Mouse (Mus musculus) small intestine, adult 2 months (tissue): ENCODE results near the gene Ccdc107. TPM values are rescaled to one million over a fixed set of nuclear protein-coding genes. Genes with fewer than 3 reads are reported as not detected.

Experiments used
- H3K27ac ChIP-seq: fragments of 200-500 bp; 2 replicates; pipeline ENCODE4 v1.5.1; 2012; ENCODE audit warnings: low read depth, low read length, control low read depth, inconsistent platforms; ENCODE audit not compliant: insufficient read depth
- H3K27me3 ChIP-seq: fragments of 200-500 bp; 2 replicates; pipeline ENCODE4 v1.6.1; 2012; ENCODE audit warnings: mild to moderate bottlenecking, moderate library complexity, low read length, inconsistent platforms; ENCODE audit not compliant: control insufficient read depth, insufficient read depth
- H3K36me3 ChIP-seq: fragments of 200-500 bp; 2 replicates; pipeline ENCODE4 v1.6.1; 2012; ENCODE audit warnings: mild to moderate bottlenecking, low read length, control low read depth, inconsistent platforms; ENCODE audit not compliant: control insufficient read depth, insufficient read depth
- H3K4me1 ChIP-seq: fragments of 200-500 bp; 2 replicates; pipeline ENCODE4 v1.6.1; 2012; ENCODE audit warnings: low read length, inconsistent platforms, mixed read lengths; ENCODE audit not compliant: control insufficient read depth, insufficient read depth, insufficient read length
- H3K4me3 ChIP-seq: fragments of 200-500 bp; 2 replicates; pipeline ENCODE4 v1.5.1; 2012; ENCODE audit warnings: low read depth, mild to moderate bottlenecking, control low read depth, inconsistent platforms, low read length, moderate library complexity
- CTCF ChIP-seq: fragments of 200-500 bp; IDR thresholded peaks from 2 replicates; pipeline ENCODE4 v1.5.1; 2012; ENCODE audit warnings: low read depth, mild to moderate bottlenecking, control low read depth, inconsistent platforms, low read length, moderate library complexity, mixed read lengths; ENCODE audit not compliant: insufficient replicate concordance, insufficient read length; ENCODE audit errors: extremely low read depth
- POLR2A ChIP-seq: fragments of 200-500 bp; IDR thresholded peaks from 2 replicates; pipeline ENCODE4 v1.6.1; 2012; ENCODE audit warnings: low read depth, mild to moderate bottlenecking, control low read depth, inconsistent platforms, low read length, moderate library complexity
- WGBS: fragments of 180-500 bp; shearing (Covaris S2); methylation state at CpG from one replicate; pipeline ENCODE4 v1.1.7; 2018; 5-methylcytosine and 5-hydroxymethylcytosine counted together
- polyA plus RNA-seq: library from polyadenylated mRNA; depleted of rRNA; stranded (reverse); fragments of >200 nt; gene quantifications from 2 replicates; pipeline ENCODE4 v1.2.3, GENCODE M21; 2012; rRNA removed

The Ccdc107 gene
- 365 and 503 TPM in 2 replicates for polyA plus RNA-seq

- under 1% methylated on average over 25 of the region's 25 CpGs for WGBS
- peaks cover 8% of the 10 kb centered on the region; the same call in 1 of the 2 replicates for H3K36me3 ChIP-seq
- H3K27me3 ChIP-seq = no peaks in the 10 kb centered on the region
- H3K27ac ChIP-seq = peak within 1 kb of the TSS; percentile 47
- peak within 1 kb of the TSS; percentile 90 for H3K4me3 ChIP-seq
- TF ChIP-seq CTCF (no peak), POLR2A (no peak)
- peaks cover 10% of the 10 kb centered on the region for H3K4me1 ChIP-seq
Measured at GRCm38 (mm10) chr4:43492821-43493185, at the start of gene Ccdc107. Gene Ccdc107, plus strand, starts transcription at chr4:43492900.

- peaks cover 28% of the 10 kb centered on the region for H3K36me3 ChIP-seq
- under 1% methylated on average over 28 of the region's 28 CpGs for WGBS
- H3K4me1 ChIP-seq = peaks cover 3% of the 10 kb centered on the region; the same call in 1 of the 2 replicates
- H3K27me3 ChIP-seq = no peaks in the 10 kb centered on the region
- peak overlapping the region; percentile 74 for H3K4me3 ChIP-seq
- TF ChIP-seq POLR2A (no peak), CTCF (no peak)
- no peak overlapping the region for H3K27ac ChIP-seq
Measured at GRCm38 (mm10) chr4:43443511-43443910, 49.2 kb upstream of the Ccdc107 start.

GRCm38 (mm10) chr4:43447251-43447650, 45.4 kb upstream of the Ccdc107 start:
- WGBS = 61% methylated on average over 13 of the region's 13 CpGs
- Histone ChIP-seq H3K4me1 (peaks cover 3% of the 10 kb centered on the region; the same call in 1 of the 2 replicates), H3K4me3 (no peak overlapping the region), H3K36me3 (peaks cover 28% of the 10 kb centered on the region), H3K27ac (no peak overlapping the region), H3K27me3 (no peaks in the 10 kb centered on the region)
- TF ChIP-seq CTCF (no peak), POLR2A (no peak)

GRCm38 (mm10) chr4:43448554-43448953, 44.1 kb upstream of the Ccdc107 start:
- H3K27ac ChIP-seq = no peak overlapping the region
- WGBS = 85% methylated on average over 3 of the region's 3 CpGs
- H3K36me3 ChIP-seq = peaks cover 28% of the 10 kb centered on the region
- no peak overlapping the region for H3K4me3 ChIP-seq
- peaks cover 7% of the 10 kb centered on the region for H3K4me1 ChIP-seq
- TF ChIP-seq CTCF (no peak), POLR2A (no peak)
- H3K27me3 ChIP-seq = peaks cover 3% of the 10 kb centered on the region; the same call in 1 of the 2 replicates

GRCm38 (mm10) chr4:43452315-43452714, 40.4 kb upstream of the Ccdc107 start:
- H3K36me3 ChIP-seq = peaks cover 8% of the 10 kb centered on the region
- 49% methylated on average over 11 of the region's 11 CpGs for WGBS
- H3K4me1 ChIP-seq = peaks cover 3% of the 10 kb centered on the region
- TF ChIP-seq POLR2A (no peak), CTCF (no peak)
- no peak overlapping the region for H3K27ac ChIP-seq
- no peak overlapping the region; the same call in 1 of the 2 replicates for H3K4me3 ChIP-seq
- H3K27me3 ChIP-seq = peaks cover 9% of the 10 kb centered on the region; the same call in 1 of the 2 replicates

- Histone ChIP-seq H3K4me1 (peaks cover 3% of the 10 kb centered on the region), H3K36me3 (no peaks in the 10 kb centered on the region), H3K4me3 (peak overlapping the region; percentile 52), H3K27me3 (peaks cover 9% of the 10 kb centered on the region; the same call in 1 of the 2 replicates), H3K27ac (no peak overlapping the region)
- no peak for TF ChIP-seq POLR2A
- TF ChIP-seq CTCF = no peak
- 2% methylated on average over 17 of the region's 18 CpGs for WGBS
Measured at GRCm38 (mm10) chr4:43453413-43453812, 39.3 kb upstream of the Ccdc107 start.

- TF ChIP-seq POLR2A (0 out of 2 replicates have a peak, but pooled peaks have one; percentile 30), CTCF (no peak)
- Histone ChIP-seq H3K27me3 (peaks cover 9% of the 10 kb centered on the region; the same call in 1 of the 2 replicates), H3K27ac (no peak within 1 kb of the TSS; the same call in 1 of the 2 replicates), H3K36me3 (no peaks in the 10 kb centered on the region), H3K4me3 (peak within 1 kb of the TSS; percentile 52), H3K4me1 (peaks cover 3% of the 10 kb centered on the region)
- 25% methylated on average over 20 of the region's 20 CpGs for WGBS
Measured at GRCm38 (mm10) chr4:43454041-43454836, 38.5 kb upstream of the Ccdc107 start, which contains the start of gene Cd72. Gene Cd72, minus strand, starts transcription at chr4:43454628.
